Mouse (Mus musculus) forebrain, embryonic 10.5 days (tissue): ENCODE measurements around the gene Ngrn. TPM values are rescaled to one million over a fixed set of nuclear protein-coding genes. Genes with fewer than 3 reads are reported as not detected.

Experiments
- DNase-seq: peaks from one replicate; pipeline ENCODE4 v3.0.0-alpha.2; 2017; ENCODE audit warnings: low spot score; ENCODE audit errors: extremely low spot score
- H3K27ac ChIP-seq: fragments of 300-500 bp; sonication (generic); 2 replicates; pipeline ENCODE4 v1.5.1; 2016; ENCODE audit warnings: mild to moderate bottlenecking
- H3K27me3 ChIP-seq: fragments of 300-500 bp; sonication (generic); 2 replicates; pipeline ENCODE4 v1.6.1; 2016; ENCODE audit warnings: mild to moderate bottlenecking; ENCODE audit not compliant: poor library complexity, severe bottlenecking
- H3K36me3 ChIP-seq: fragments of 300-500 bp; sonication (generic); replicated peaks from 2 replicates; pipeline ENCODE4 v1.6.1; 2016; ENCODE audit warnings: mild to moderate bottlenecking, moderate library complexity
- H3K4me1 ChIP-seq: fragments of 300-500 bp; sonication (generic); 2 replicates; pipeline ENCODE4 v1.6.1; 2016
- H3K4me3 ChIP-seq: fragments of 300-500 bp; sonication (generic); 2 replicates; pipeline ENCODE4 v1.5.1; 2016; ENCODE audit warnings: mild to moderate bottlenecking, moderate library complexity
- H3K9me3 ChIP-seq: fragments of 300-500 bp; sonication (generic); 2 replicates; pipeline ENCODE4 v1.6.1; 2016; ENCODE audit warnings: mild to moderate bottlenecking, moderate library complexity
- WGBS: fragments of 180-500 bp; shearing (Covaris S2); methylation state at CpG from one replicate; pipeline ENCODE4 v1.1.7; 2016; 5-methylcytosine and 5-hydroxymethylcytosine counted together
- polyA plus RNA-seq: library from polyadenylated mRNA; unstranded; fragments of >200 nt; fragmentation: Nextera tagmentation; extraction: Ambion mirVana; gene quantifications from 2 replicates; pipeline ENCODE4 v1.2.1, GENCODE M21; 2016

The Ngrn gene
- polyA plus RNA-seq, 1 experiment from 2014 or later: 43.0 TPM

DNA sequence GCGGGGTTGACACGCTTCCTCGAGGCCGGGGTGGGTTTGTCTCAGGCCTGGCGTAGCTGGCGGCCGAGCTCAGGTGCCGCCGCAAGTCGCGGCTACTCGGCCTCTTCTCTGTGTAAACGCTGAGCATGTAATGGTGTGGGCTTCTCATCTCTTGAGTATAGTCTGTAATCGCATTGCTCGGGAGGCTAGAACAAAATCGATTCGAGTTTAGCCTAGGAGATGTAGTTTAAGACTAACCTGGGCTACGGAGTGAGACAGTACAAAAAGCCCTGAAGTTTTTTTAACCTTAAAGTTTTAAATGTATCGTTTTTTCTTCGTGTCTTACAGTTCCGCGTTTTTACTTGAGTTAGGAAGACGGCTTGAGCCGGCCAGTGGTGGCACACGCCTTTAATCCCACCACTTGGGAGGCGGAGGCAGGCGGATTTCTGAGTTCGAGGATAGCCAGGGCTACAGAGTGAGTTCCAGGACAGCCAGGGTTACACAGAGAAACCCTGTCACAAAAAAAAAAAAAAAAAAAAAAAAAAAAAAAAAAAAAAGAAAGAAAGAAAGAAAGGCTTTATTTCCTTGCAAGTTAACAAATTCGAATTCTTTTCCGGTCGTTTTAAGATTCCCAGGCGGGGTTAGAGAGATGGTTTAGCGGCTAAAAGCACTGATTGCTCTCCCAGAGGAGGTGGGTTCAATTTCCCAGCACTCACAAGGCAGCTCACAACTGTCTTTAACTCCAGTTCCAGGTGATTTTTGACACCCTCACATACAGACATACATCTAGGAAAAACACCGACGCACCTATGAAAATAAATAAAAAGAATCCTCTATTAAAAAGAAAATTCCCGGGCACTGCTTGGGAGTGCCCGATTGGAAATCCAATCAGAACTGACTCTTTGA, 34.0 kb downstream of the Ngrn start:
- no peaks in the 10 kb centered on the region for H3K9me3 ChIP-seq
- H3K36me3 ChIP-seq: peaks cover 58% of the 10 kb centered on the region
- 11% methylated on average over 37 of the region's 37 CpGs for WGBS
- H3K4me3 ChIP-seq: peak overlapping the region; percentile 90
- DNase-seq: no peak
- no peaks in the 10 kb centered on the region for H3K27me3 ChIP-seq
- H3K4me1 ChIP-seq: peaks cover 39% of the 10 kb centered on the region
- peak overlapping the region; percentile 97 for H3K27ac ChIP-seq

DNA sequence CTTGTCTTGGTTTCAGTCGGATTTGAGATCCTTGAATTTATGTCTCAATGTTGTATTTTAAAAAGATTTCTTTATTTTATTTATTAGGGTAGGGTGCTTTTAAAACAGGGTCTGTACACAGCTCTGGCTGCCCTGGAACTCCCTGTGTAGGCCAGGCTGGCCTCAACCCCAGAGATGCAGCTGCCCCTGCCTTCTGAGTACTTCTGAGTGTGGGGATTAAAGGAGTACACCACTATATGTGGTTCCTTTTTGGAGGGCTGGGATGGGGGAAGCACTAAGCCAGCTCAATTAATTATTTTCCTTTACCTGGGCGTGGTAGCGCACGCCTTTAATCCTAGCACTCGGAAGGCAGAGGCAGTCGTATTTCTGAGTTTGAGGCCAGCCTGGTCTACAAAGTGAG, 35.4 kb downstream of the Ngrn start:
- DNase-seq: no peak
- Histone ChIP-seq H3K4me3 (peak overlapping the region; percentile 90), H3K27ac (no peak overlapping the region), H3K4me1 (peaks cover 39% of the 10 kb centered on the region), H3K9me3 (no peaks in the 10 kb centered on the region), H3K27me3 (no peaks in the 10 kb centered on the region), H3K36me3 (peaks cover 59% of the 10 kb centered on the region)
- 95% methylated on average over 6 of the region's 6 CpGs for WGBS

DNA sequence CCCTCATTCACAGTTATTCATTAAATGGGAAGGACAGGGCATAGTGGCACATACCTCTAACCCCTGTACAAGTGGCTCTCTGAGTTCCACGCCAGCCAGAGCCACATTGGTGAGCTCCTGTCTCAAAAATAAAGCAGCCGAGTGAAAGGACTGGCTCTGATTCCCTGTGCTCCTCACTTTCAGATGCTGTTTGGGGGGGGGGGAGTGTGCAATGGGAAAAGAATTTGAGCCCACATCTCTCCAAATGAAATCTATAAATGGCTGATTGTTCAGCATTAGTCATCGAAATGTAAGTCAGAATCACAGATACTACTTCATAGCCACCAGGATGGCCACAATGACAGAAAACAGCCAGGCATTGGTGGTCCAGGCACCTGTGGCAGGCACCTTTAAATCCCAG, 36.0 kb downstream of the Ngrn start:
- no peaks in the 10 kb centered on the region for H3K27me3 ChIP-seq
- H3K4me1 ChIP-seq: peaks cover 39% of the 10 kb centered on the region
- H3K4me3 ChIP-seq: peak overlapping the region; percentile 90; the same call in 1 of the 2 replicates
- no peak for DNase-seq
- 95% methylated on average over 3 of the region's 3 CpGs for WGBS
- H3K27ac ChIP-seq: no peak overlapping the region
- no peaks in the 10 kb centered on the region for H3K9me3 ChIP-seq
- peaks cover 63% of the 10 kb centered on the region for H3K36me3 ChIP-seq

DNA sequence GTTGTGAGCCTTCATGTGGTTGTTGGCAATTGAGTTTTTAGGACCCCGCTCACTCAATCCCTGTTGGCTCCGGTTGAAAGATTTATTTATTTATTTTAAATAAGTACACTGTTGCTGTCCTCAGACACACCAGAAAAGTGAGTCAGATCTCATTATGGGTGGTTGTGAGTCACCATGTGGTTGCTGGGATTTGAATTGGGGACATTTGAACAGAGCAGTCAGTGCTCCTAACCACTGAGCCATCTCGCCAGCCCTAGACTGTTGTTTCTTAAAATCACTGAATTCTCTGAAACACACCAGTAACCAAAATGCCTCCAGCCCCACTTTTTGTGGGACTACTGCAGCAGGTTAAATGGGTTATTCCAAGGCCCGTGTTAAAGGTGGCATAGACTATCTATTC, 37.7 kb downstream of the Ngrn start:
- no peaks in the 10 kb centered on the region for H3K27me3 ChIP-seq

GRCm38 (mm10) chr7:80299568-80299967, 38.6 kb downstream of the Ngrn start:
- no peak for DNase-seq
- Histone ChIP-seq H3K4me3 (no peak overlapping the region), H3K9me3 (no peaks in the 10 kb centered on the region), H3K4me1 (peaks cover 31% of the 10 kb centered on the region), H3K27ac (no peak overlapping the region), H3K36me3 (peaks cover 86% of the 10 kb centered on the region), H3K27me3 (no peaks in the 10 kb centered on the region)
- WGBS: 94% methylated on average over 3 of the region's 3 CpGs

More for the DNA sequence above, 37.7 kb downstream of the Ngrn start:
- 96% methylated on average over 4 of the region's 4 CpGs for WGBS
- H3K9me3 ChIP-seq: no peaks in the 10 kb centered on the region
- H3K36me3 ChIP-seq: peaks cover 78% of the 10 kb centered on the region
- H3K27ac ChIP-seq: no peak overlapping the region
- peaks cover 37% of the 10 kb centered on the region for H3K4me1 ChIP-seq
- H3K4me3 ChIP-seq: no peak overlapping the region
- DNase-seq: no peak

- Histone ChIP-seq H3K27ac (no peak overlapping the region), H3K9me3 (no peaks in the 10 kb centered on the region), H3K27me3 (no peaks in the 10 kb centered on the region), H3K4me1 (peaks cover 17% of the 10 kb centered on the region), H3K36me3 (peaks cover 98% of the 10 kb centered on the region), H3K4me3 (no peak overlapping the region)
- DNase-seq: no peak
- 85% methylated on average over 2 of the region's 2 CpGs for WGBS
Measured at GRCm38 (mm10) chr7:80301522-80301921, 40.5 kb downstream of the Ngrn start.

- 87% methylated on average over 3 of the region's 3 CpGs for WGBS
- Histone ChIP-seq H3K4me3 (no peak overlapping the region), H3K4me1 (no peaks in the 10 kb centered on the region), H3K36me3 (peaks cover 100% of the 10 kb centered on the region), H3K27me3 (no peaks in the 10 kb centered on the region), H3K27ac (no peak overlapping the region), H3K9me3 (no peaks in the 10 kb centered on the region)
- no peak for DNase-seq
Measured at GRCm38 (mm10) chr7:80307766-80308165, 46.8 kb downstream of the Ngrn start.

DNA sequence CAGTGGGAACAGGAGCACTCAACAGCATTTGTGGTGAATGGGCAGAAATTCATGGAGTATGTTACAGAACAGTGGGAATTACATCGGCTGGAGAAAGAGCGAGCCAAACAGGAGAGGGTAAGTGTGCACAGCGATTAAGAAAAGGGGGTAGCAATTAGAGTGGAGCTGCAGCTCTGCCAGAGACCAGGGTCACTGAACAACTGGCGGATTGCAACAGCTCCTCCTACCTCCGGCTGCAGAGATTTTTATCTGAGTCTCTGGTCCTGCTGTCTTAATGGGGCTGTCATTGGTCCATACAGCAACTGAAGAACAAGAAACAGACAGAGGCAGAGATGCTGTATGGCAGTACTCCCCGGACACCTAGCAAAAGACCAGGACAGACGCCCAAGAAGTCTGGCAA, 49.8 kb downstream of the Ngrn start:
- H3K36me3 ChIP-seq: peaks cover 100% of the 10 kb centered on the region
- no peak for DNase-seq
- no peak overlapping the region for H3K27ac ChIP-seq
- 92% methylated on average over 7 of the region's 7 CpGs for WGBS
- no peaks in the 10 kb centered on the region for H3K27me3 ChIP-seq
- H3K9me3 ChIP-seq: no peaks in the 10 kb centered on the region
- H3K4me1 ChIP-seq: no peaks in the 10 kb centered on the region
- no peak overlapping the region for H3K4me3 ChIP-seq

Other genes starting within 250 kb of the Ngrn start
- gene Zfp710, start 236.4 kb upstream of the Ngrn start, polyA plus RNA-seq: 33.3 and 33.4 TPM in 2 replicates
- gene Idh2, start 145.8 kb upstream of the Ngrn start, polyA plus RNA-seq: 462 and 476 TPM in 2 replicates
- gene Sema4b, start 74.4 kb upstream of the Ngrn start, polyA plus RNA-seq: 15.1 and 15.9 TPM in 2 replicates
- gene Cib1, start 28.4 kb upstream of the Ngrn start, polyA plus RNA-seq: 69.0 and 70.2 TPM in 2 replicates
- 6.3 and 6.7 TPM in 2 replicates for gene Gdpgp1, start 28.4 kb upstream of the Ngrn start, polyA plus RNA-seq
- gene Ttll13, start 14.8 kb upstream of the Ngrn start, polyA plus RNA-seq: 0.84 and 0.99 TPM in 2 replicates
- gene Vps33b, start 8.4 kb downstream of the Ngrn start, polyA plus RNA-seq: 17.3 and 18.5 TPM in 2 replicates
- 242 and 249 TPM in 2 replicates for gene Prc1, start 33.2 kb downstream of the Ngrn start, polyA plus RNA-seq
- gene Rccd1, start 63.2 kb downstream of the Ngrn start, polyA plus RNA-seq: 12.3 and 14.1 TPM in 2 replicates
- 42.0 and 44.0 TPM in 2 replicates for gene Unc45a, start 79.8 kb downstream of the Ngrn start, polyA plus RNA-seq
- gene Hddc3, start 81.9 kb downstream of the Ngrn start, polyA plus RNA-seq: 25.2 and 27.9 TPM in 2 replicates
- 17.0 and 17.8 TPM in 2 replicates for gene Man2a2, start 110.2 kb downstream of the Ngrn start, polyA plus RNA-seq
- 7.2 and 9.2 TPM in 2 replicates for gene Fes, start 126.7 kb downstream of the Ngrn start, polyA plus RNA-seq
- gene Furin, start 144.2 kb downstream of the Ngrn start, polyA plus RNA-seq: 3.3 and 3.9 TPM in 2 replicates